Mouse (Mus musculus) retina, postnatal 7 days (tissue): ENCODE measurements around the gene Eef1akmt2.

Experiments used
- DNase-seq: peaks from one replicate; pipeline ENCODE4 v3.0.0-alpha.2; 2012; ENCODE audit warnings: low read depth, low spot score

The Eef1akmt2 gene

GRCm38 (mm10) chr7:132852173-132852844 lies at the start of gene Eef1akmt2:
Gene Eef1akmt2, minus strand, starts transcription at chr7:132852673.
- DNase-seq: peak; percentile 81

GRCm38 (mm10) chr7:132900826-132901531 lies 48.5 kb upstream of the Eef1akmt2 start:
- no peak for DNase-seq

- no peak for DNase-seq
Observed at GRCm38 (mm10) chr7:132898234-132898633, 45.8 kb upstream of the Eef1akmt2 start.

- no peak for DNase-seq
Observed at GRCm38 (mm10) chr7:132897258-132897657, 44.8 kb upstream of the Eef1akmt2 start.

GRCm38 (mm10) chr7:132896206-132896815 lies 43.8 kb upstream of the Eef1akmt2 start:
- no peak for DNase-seq

- no peak for DNase-seq
Observed at GRCm38 (mm10) chr7:132894841-132895555, 42.5 kb upstream of the Eef1akmt2 start.

- DNase-seq: no peak
Observed at GRCm38 (mm10) chr7:132893336-132893735, 40.9 kb upstream of the Eef1akmt2 start.

- DNase-seq: no peak
Observed at GRCm38 (mm10) chr7:132892806-132893205, 40.3 kb upstream of the Eef1akmt2 start.

GRCm38 (mm10) chr7:132892311-132892661 lies 39.8 kb upstream of the Eef1akmt2 start:
- DNase-seq: no peak

- DNase-seq: no peak
Observed at GRCm38 (mm10) chr7:132891561-132892310, 39.3 kb upstream of the Eef1akmt2 start.

GRCm38 (mm10) chr7:132890201-132890600 lies 37.7 kb upstream of the Eef1akmt2 start:
- DNase-seq: no peak

- no peak for DNase-seq
Observed at GRCm38 (mm10) chr7:132889691-132890090, 37.2 kb upstream of the Eef1akmt2 start.

GRCm38 (mm10) chr7:132888518-132889249 lies 36.2 kb upstream of the Eef1akmt2 start:
- no peak for DNase-seq

- DNase-seq: no peak
Observed at GRCm38 (mm10) chr7:132888052-132888451, 35.6 kb upstream of the Eef1akmt2 start.

GRCm38 (mm10) chr7:132887019-132887804 lies 34.7 kb upstream of the Eef1akmt2 start:
- no peak for DNase-seq

GRCm38 (mm10) chr7:132884031-132884430 lies 31.6 kb upstream of the Eef1akmt2 start:
- DNase-seq: no peak

GRCm38 (mm10) chr7:132882343-132882742 lies 29.9 kb upstream of the Eef1akmt2 start:
- no peak for DNase-seq

GRCm38 (mm10) chr7:132880276-132880675 lies 27.8 kb upstream of the Eef1akmt2 start:
- no peak for DNase-seq

- no peak for DNase-seq
Observed at GRCm38 (mm10) chr7:132875391-132876086, 23.1 kb upstream of the Eef1akmt2 start.
